Mouse (Mus musculus) limb, embryonic 13.5 days (tissue): Measurements from ENCODE around the gene Dvl2. TPM values are rescaled to one million over a fixed set of nuclear protein-coding genes. Genes with fewer than 3 reads are reported as not detected.

Source experiments
- ATAC-seq: fragments of 200-750 bp; cut with Nextera tagmentation; 2 replicates; pipeline ENCODE4 v1.8.0; 2017; ENCODE audit warnings: low read depth, moderate number of reproducible peaks, moderate TSS enrichment; ENCODE audit not compliant: low FRiP score
- H3K27ac ChIP-seq: fragments of 300-500 bp; sonication (generic); 2 replicates; pipeline ENCODE4 v1.5.1; 2015; ENCODE audit warnings: inconsistent platforms, mild to moderate bottlenecking, moderate library complexity
- H3K27me3 ChIP-seq: fragments of 300-500 bp; sonication (generic); 2 replicates; pipeline ENCODE4 v1.6.1; 2015; ENCODE audit warnings: mild to moderate bottlenecking, inconsistent platforms
- H3K36me3 ChIP-seq: fragments of 300-500 bp; sonication (generic); 2 replicates; pipeline ENCODE4 v1.6.1; 2015; ENCODE audit warnings: inconsistent platforms, mild to moderate bottlenecking, moderate library complexity
- H3K4me1 ChIP-seq: fragments of 300-500 bp; sonication (generic); 2 replicates; pipeline ENCODE4 v1.6.1; 2015; ENCODE audit warnings: inconsistent platforms
- H3K4me2 ChIP-seq: fragments of 300-500 bp; sonication (generic); replicated peaks from 2 replicates; pipeline ENCODE4 v1.6.1; 2015; ENCODE audit warnings: inconsistent platforms, mild to moderate bottlenecking, moderate library complexity
- H3K4me3 ChIP-seq: fragments of 300-500 bp; sonication (generic); 2 replicates; pipeline ENCODE4 v1.5.1; 2015; ENCODE audit warnings: moderate library complexity, mild to moderate bottlenecking, inconsistent platforms
- H3K9ac ChIP-seq: fragments of 300-500 bp; sonication (generic); 2 replicates; pipeline ENCODE4 v1.6.1; 2015; ENCODE audit warnings: mild to moderate bottlenecking, inconsistent platforms
- H3K9me3 ChIP-seq: fragments of 300-500 bp; sonication (generic); 2 replicates; pipeline ENCODE4 v1.6.1; 2016; ENCODE audit warnings: inconsistent platforms
- WGBS: fragments of 180-500 bp; shearing (Covaris S2); methylation state at CpG from one replicate; pipeline ENCODE4 v1.1.7; 2015; 5-methylcytosine and 5-hydroxymethylcytosine counted together
- polyA plus RNA-seq: library from polyadenylated mRNA; unstranded; fragments of >200 nt; fragmentation: Nextera tagmentation; extraction: Ambion mirVana; gene quantifications from 2 replicates; pipeline ENCODE4 v1.2.1, GENCODE M21; 2015

Gene Dvl2
- polyA plus RNA-seq, 1 experiment from 2014 or later, result 59.8 TPM

DNA sequence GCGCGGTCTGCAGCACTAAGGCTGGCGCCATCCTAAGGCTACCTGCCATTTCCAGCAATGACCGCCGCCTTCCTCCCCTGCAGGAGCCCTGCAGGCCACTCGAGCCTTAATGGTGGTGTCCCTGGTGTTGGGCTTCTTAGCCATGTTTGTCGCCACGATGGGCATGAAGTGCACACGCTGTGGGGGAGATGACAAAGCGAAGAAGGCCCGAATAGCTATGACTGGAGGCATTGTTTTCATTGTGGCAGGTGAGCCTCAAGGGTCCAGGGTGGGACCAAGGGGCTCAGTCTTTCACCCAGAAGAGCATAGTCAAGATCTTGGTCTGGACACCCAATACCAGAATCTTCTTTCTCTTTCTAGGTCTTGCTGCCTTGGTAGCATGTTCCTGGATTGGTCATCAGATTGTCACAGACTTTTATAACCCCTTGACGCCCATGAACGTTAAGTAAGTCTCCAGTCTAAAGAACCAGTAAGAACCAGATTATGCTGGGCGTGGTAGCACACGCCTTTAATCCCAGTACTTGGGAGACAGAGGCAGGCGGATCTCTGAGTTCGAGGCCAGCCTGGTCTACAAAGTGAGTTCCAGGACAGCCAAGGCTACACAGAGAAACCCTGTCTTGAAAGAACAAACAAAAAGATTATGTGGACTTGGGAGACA, 33.4 kb upstream of the Dvl2 start:
- H3K36me3 ChIP-seq, result peaks cover 42% of the 10 kb centered on the region
- no peak for ATAC-seq
- H3K27me3 ChIP-seq, result peaks cover 68% of the 10 kb centered on the region
- peak overlapping the region; percentile 71 for H3K4me2 ChIP-seq
- peak overlapping the region; percentile 65 for H3K9ac ChIP-seq
- no peak overlapping the region for H3K27ac ChIP-seq
- peak overlapping the region; percentile 46 for H3K4me3 ChIP-seq
- 37% methylated on average over 17 of the region's 17 CpGs for WGBS
- no peaks in the 10 kb centered on the region for H3K9me3 ChIP-seq
- H3K4me1 ChIP-seq, result peaks cover 20% of the 10 kb centered on the region

DNA sequence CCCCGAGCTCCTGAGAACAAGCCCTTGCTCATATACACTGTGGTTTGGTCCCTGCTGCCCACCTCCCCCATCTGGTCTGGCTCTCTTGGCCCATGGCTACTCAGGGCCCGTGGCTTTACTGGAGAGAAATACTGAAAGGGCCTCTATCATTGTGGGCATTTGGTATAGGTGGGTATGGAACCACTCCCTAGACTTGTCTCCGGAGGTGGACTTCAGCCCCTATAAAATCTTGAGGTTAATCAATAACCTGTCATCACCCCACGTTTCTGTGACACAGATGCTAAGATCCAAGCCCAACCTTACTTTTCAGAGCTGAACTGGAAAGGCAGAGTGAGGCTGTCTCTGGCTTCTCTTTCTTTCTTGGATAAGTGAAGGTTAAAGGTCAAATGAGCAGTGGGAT, 31.6 kb upstream of the Dvl2 start:
- no peaks in the 10 kb centered on the region for H3K9me3 ChIP-seq
- ATAC-seq, result no peak
- peaks cover 20% of the 10 kb centered on the region for H3K4me1 ChIP-seq
- WGBS, result 85% methylated on average over 4 of the region's 4 CpGs
- H3K4me2 ChIP-seq, result no peak overlapping the region
- no peak overlapping the region for H3K27ac ChIP-seq
- H3K36me3 ChIP-seq, result peaks cover 60% of the 10 kb centered on the region
- H3K4me3 ChIP-seq, result no peak overlapping the region
- no peak overlapping the region for H3K9ac ChIP-seq
- H3K27me3 ChIP-seq, result peaks cover 50% of the 10 kb centered on the region

DNA sequence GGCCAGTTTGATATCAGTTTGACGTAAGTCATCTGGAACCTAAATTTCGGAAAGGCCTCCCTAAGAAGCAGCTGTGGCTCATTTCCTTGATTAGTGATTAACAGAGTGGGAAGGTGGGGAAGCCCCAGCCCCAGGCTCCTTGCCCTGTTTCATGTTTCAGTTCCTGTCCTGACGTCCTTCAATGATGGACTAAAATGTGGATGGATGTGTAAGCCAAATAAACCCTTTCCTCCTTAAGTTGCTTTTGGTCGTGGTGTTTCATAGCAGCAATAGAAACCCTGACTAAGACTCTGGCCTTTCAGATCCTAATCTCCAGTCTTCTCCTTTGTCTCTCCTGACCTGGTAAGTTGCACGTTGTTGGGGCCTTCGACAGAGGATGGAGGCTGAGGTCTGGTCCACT, 30.2 kb upstream of the Dvl2 start:
- no peak overlapping the region for H3K9ac ChIP-seq
- no peak overlapping the region for H3K4me3 ChIP-seq
- peaks cover 74% of the 10 kb centered on the region for H3K36me3 ChIP-seq
- 78% methylated on average over 6 of the region's 6 CpGs for WGBS
- peaks cover 36% of the 10 kb centered on the region for H3K27me3 ChIP-seq
- H3K4me2 ChIP-seq, result no peak overlapping the region
- H3K9me3 ChIP-seq, result no peaks in the 10 kb centered on the region
- no peak for ATAC-seq
- H3K4me1 ChIP-seq, result peaks cover 17% of the 10 kb centered on the region
- H3K27ac ChIP-seq, result no peak overlapping the region

DNA sequence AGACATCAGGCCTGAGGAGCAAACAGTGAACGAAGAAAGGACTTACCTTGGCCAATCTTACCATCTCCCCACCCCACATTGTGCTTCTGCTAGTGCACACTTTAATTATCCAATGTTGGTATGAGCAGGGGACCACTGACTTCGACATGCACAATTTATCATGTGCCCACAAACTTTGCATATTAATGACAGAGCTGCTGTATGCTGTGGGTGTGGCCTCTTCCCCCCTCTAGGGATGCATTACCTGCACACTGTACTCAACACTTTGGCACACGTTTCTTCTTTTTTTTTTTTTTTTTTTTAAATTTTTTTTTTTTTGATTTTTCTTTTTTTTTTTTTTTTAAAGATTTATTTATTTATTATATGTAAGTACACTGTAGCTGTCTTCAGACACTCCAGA, 29.6 kb upstream of the Dvl2 start:
- Histone ChIP-seq H3K4me3 (no peak overlapping the region), H3K9ac (no peak overlapping the region), H3K27me3 (peaks cover 30% of the 10 kb centered on the region), H3K4me2 (no peak overlapping the region), H3K27ac (no peak overlapping the region), H3K36me3 (peaks cover 80% of the 10 kb centered on the region), H3K9me3 (no peaks in the 10 kb centered on the region), H3K4me1 (peaks cover 13% of the 10 kb centered on the region)
- ATAC-seq, result no peak
- 80% methylated on average over 3 of the region's 3 CpGs for WGBS

DNA sequence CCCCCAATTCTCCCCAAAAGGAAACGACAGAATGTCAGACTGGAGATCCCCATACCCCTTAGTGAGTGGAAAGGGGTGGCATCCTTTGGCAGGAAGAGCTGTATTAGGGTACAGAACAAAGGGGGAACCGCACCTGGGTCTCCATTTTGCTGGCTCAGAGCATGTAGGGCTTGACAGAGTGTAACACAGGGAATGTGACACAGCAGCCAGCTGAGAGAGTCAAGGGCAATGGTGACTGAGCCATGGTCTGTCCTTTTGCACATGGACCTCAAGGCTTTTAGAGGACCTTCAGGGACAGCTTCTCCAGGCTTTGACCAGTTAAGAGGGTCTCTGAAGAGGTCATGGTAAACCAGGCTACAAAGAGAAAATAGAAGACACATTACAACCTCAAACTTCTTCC, 25.5 kb upstream of the Dvl2 start:
- no peak for ATAC-seq
- H3K27me3 ChIP-seq, result no peaks in the 10 kb centered on the region
- H3K4me2 ChIP-seq, result no peak overlapping the region
- 93% methylated on average over 2 of the region's 2 CpGs for WGBS
- H3K4me3 ChIP-seq, result no peak overlapping the region
- H3K27ac ChIP-seq, result no peak overlapping the region
- no peak overlapping the region for H3K9ac ChIP-seq
- peaks cover 81% of the 10 kb centered on the region for H3K36me3 ChIP-seq
- no peaks in the 10 kb centered on the region for H3K9me3 ChIP-seq
- peaks cover 12% of the 10 kb centered on the region for H3K4me1 ChIP-seq

DNA sequence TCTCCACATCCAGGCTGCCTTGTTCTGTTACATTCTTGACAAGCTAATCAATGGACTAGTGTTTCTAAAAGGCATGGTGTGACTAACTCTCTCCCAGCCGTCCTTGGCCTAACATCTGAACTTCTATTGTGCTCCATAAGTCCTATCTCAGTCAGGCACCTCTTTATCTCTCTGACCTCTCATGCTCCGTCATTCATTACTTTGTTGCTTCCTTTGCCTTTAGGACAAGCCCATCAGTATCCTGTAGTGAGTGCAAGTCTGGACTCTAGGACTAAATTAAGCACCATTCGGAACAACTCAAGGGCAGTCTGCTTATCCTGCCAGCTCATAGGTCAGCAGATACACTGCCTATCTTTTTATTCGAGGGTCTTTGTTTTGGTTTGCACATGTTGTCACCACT, 24.1 kb upstream of the Dvl2 start:
- H3K4me2 ChIP-seq, result no peak overlapping the region
- H3K9ac ChIP-seq, result no peak overlapping the region
- 96% methylated on average over 4 of the region's 4 CpGs for WGBS
- no peak overlapping the region for H3K4me3 ChIP-seq
- ATAC-seq, result no peak
- H3K27me3 ChIP-seq, result no peaks in the 10 kb centered on the region
- no peaks in the 10 kb centered on the region for H3K9me3 ChIP-seq
- no peak overlapping the region for H3K27ac ChIP-seq
- peaks cover 71% of the 10 kb centered on the region for H3K36me3 ChIP-seq
- peaks cover 12% of the 10 kb centered on the region for H3K4me1 ChIP-seq

DNA sequence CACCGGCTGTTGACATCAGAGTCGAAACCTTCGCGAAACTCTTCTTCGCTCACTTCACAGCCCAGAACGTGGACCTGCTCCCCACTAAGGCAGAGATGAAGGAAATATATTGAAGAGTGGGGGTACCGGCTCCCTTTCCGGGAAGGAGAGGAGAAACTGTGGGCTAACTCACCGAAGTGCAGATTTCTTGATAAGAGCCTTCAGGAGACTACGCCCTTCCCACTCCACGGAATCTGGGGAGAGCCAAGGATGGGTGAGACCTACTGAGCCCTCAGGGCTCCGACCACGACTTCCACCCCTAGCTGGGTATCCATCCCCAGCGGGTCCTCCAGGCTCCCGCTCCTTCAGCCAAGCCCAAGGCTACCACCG, 20.6 kb upstream of the Dvl2 start:
- Histone ChIP-seq H3K9me3 (no peaks in the 10 kb centered on the region), H3K36me3 (peaks cover 52% of the 10 kb centered on the region), H3K4me3 (peak overlapping the region; percentile 99), H3K27ac (peak overlapping the region; percentile 98), H3K9ac (peak overlapping the region; percentile 90), H3K4me1 (peaks cover 30% of the 10 kb centered on the region), H3K27me3 (no peaks in the 10 kb centered on the region), H3K4me2 (peak overlapping the region; percentile 92)
- WGBS, result 2% methylated on average over 16 of the region's 16 CpGs
- no peak for ATAC-seq

DNA sequence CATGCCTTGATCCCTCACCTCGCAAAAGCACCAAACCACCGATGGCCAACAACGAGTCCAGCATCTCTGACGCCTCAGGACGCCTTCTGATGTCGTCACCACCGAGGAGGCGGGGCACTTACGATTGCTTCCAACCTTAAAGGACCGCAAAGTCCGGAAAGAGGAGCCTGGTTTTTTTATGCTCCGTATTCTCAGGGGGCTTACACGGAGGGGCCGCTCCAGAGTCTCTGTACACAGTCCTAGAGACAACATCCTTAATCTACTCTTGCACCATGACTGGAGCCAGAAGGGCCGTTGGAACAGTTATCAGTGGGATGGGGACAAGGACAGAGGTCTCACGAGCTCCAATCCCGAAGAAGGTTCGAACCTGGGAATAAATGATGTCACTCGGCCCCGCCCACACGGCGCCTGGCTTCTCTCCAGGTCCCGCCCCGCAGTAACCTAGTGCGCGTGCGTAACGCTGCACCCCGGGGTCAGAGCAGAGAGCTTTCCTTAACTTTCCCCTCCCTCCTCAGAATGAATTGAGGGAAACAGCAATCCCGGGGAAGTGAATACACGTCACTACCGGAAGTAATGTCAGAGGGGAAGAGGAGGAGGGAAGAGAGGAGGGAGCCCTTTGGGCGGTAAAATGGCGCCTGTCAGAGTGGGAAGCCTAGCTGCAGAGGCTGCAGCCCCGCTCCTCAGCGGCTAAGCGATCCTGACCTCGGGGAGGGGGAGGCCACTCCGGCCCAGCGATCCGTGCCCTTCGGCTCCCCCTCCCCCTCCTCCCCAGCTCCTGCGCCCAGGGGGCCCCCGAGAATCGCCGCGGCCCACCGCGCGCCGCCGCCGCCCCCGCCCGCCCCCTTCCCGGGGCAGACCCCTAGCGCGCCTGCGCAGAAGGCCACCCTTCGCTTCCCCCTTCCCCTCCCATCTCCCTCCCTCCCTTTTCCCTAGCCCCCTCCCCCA, 19.9 kb upstream of the Dvl2 start:
- Histone ChIP-seq H3K4me2 (peak overlapping the region; percentile 92), H3K36me3 (peaks cover 52% of the 10 kb centered on the region), H3K9me3 (no peaks in the 10 kb centered on the region), H3K9ac (peak overlapping the region; percentile 100), H3K4me3 (peak overlapping the region; percentile 99), H3K27me3 (no peaks in the 10 kb centered on the region), H3K27ac (peak overlapping the region; percentile 98), H3K4me1 (peaks cover 30% of the 10 kb centered on the region)
- ATAC-seq, result peak; percentile 94
- under 1% methylated on average over 49 of the region's 60 CpGs for WGBS

DNA sequence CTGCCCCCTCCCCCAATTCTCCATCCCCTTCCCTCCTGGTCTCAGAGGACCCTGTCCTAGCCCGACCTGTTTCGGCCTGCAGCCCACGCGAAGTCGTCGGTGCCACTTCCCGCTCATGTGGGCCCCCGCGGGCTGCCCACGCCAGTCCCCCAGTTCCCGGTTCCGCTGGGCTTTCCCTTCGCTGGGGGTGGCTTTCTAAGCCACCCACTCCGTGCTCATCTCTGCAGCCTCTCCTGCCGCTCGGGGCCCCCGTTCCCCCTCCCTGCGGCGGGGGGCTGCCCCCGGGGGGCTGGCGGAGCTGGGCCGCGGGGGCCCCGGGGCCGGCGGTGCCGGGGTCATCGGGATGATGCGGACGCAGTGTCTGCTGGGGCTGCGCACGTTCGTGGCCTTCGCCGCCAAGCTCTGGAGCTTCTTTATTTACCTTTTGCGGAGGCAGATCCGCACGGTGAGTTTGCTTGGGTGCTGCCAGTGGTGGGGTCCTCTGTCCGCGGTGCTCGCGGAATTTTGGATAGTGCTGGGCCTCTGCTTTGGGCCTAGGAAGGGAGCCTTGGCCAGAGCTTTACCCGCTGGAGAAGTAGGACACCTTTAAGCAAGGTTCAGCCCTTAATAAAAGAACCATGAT, 19.1 kb upstream of the Dvl2 start, which contains the start of gene Ctdnep1:
Ctdnep1 (plus strand) TSS at position 16 of the 622 bp plus-strand sequence.
- H3K9me3 ChIP-seq, result no peaks in the 10 kb centered on the region
- WGBS, result under 1% methylated on average over 41 of the region's 43 CpGs
- H3K4me3 ChIP-seq, result peak within 1 kb of the TSS; percentile 99
- H3K4me2 ChIP-seq, result peak within 1 kb of the TSS; percentile 92
- peaks cover 30% of the 10 kb centered on the region for H3K4me1 ChIP-seq
- H3K27ac ChIP-seq, result peak within 1 kb of the TSS; percentile 98
- H3K36me3 ChIP-seq, result peaks cover 50% of the 10 kb centered on the region
- H3K27me3 ChIP-seq, result no peaks in the 10 kb centered on the region
- ATAC-seq, result peak; percentile 29; the same call in 1 of the 2 replicates
- H3K9ac ChIP-seq, result peak within 1 kb of the TSS; percentile 100

DNA sequence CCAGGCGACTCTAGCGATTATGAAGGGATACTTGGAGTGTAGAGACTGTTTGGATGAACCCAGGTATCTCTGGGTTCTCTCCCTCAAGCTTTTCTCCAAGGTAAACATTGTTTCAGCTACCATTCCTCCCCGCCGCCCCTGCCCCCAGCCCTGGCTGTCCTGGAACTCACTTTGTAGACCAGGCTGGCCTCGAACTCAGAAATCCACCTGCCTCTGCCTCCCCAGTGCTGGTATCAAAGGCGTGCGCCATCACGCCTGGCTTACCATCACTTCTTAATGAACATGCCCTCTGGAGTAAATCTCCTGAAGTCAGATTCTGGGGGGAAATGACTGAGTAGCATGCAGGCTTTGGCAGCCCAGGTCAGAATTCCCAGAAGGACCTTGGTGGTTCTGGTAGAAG, 18.2 kb upstream of the Dvl2 start, which contains the start of gene Elp5:
Elp5 (minus strand) TSS at position 293 of the 400 bp plus-strand sequence.
- no peaks in the 10 kb centered on the region for H3K9me3 ChIP-seq
- H3K4me2 ChIP-seq, result peak within 1 kb of the TSS; percentile 84
- peak within 1 kb of the TSS; percentile 99 for H3K4me3 ChIP-seq
- peak within 1 kb of the TSS; percentile 98 for H3K27ac ChIP-seq
- no peaks in the 10 kb centered on the region for H3K27me3 ChIP-seq
- WGBS, result 61% methylated on average over 8 of the region's 8 CpGs
- peaks cover 30% of the 10 kb centered on the region for H3K4me1 ChIP-seq
- no peak for ATAC-seq
- H3K36me3 ChIP-seq, result peaks cover 52% of the 10 kb centered on the region
- peak within 1 kb of the TSS; percentile 100 for H3K9ac ChIP-seq

DNA sequence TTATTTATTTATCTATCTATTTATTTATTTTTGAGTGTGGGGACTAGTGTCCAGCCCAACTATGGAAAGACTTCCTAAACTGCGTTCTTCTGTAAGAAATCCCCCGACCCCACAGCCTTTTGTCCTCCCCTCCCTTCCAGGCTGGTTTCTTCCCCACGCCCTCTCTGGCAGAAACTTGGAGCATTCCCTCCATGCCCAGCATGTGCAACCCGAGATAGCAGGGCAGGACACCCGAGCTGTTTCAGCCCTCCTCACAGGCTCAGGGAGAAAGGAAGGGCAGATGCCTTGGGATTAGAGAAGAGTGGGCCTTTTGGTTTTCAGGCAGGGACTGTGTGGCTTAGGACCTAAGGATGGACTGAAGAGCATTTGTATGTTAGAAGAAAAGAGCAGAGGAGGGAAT, 17.5 kb upstream of the Dvl2 start:
- H3K4me1 ChIP-seq, result peaks cover 30% of the 10 kb centered on the region
- ATAC-seq, result no peak
- H3K27me3 ChIP-seq, result no peaks in the 10 kb centered on the region
- peak overlapping the region; percentile 100 for H3K9ac ChIP-seq
- H3K9me3 ChIP-seq, result no peaks in the 10 kb centered on the region
- peak overlapping the region; percentile 99 for H3K4me3 ChIP-seq
- H3K27ac ChIP-seq, result no peak overlapping the region
- peaks cover 54% of the 10 kb centered on the region for H3K36me3 ChIP-seq
- peak overlapping the region; percentile 84 for H3K4me2 ChIP-seq
- 33% methylated on average over 5 of the region's 5 CpGs for WGBS

DNA sequence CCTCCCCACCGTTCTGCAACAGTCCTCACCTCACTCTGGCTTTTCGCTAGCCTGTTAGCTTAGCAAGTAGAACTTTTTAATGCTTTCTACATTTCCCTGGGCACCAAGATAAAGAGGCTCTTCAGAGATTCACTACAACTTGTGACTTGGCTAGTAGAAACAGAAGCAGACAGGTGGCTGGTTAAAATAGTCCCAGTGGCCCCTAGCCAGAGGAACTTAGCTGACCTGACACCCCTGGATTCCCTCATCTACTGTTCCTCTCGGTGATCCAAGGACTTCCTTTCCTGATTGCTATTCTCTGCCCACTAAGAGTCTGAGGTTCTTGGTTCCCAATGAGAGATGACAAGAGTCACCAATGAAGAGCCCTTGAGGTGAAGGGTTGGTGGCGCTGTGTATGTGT, 17.0 kb upstream of the Dvl2 start:
- peak overlapping the region; percentile 84 for H3K4me2 ChIP-seq
- peaks cover 30% of the 10 kb centered on the region for H3K4me1 ChIP-seq
- peak overlapping the region; percentile 100 for H3K9ac ChIP-seq
- H3K9me3 ChIP-seq, result no peaks in the 10 kb centered on the region
- H3K4me3 ChIP-seq, result peak overlapping the region; percentile 99
- peaks cover 54% of the 10 kb centered on the region for H3K36me3 ChIP-seq
- no peak for ATAC-seq
- no peaks in the 10 kb centered on the region for H3K27me3 ChIP-seq
- H3K27ac ChIP-seq, result no peak overlapping the region
- 90% methylated on average over 4 of the region's 4 CpGs for WGBS
